Mouse (Mus musculus) natural killer cell, adult 2 months (primary cell): ENCODE data around the gene Hif1an.
A peak's percentile ranks its signal among the peaks of the same experiment; 100 is the strongest.

Experiments used
- DNase-seq, 2 experiments: peaks; one replicate each; pipeline ENCODE4 v3.0.0; 2022; ENCODE audit warnings: low spot score in 2 of 2

Hif1an gene

DNA sequence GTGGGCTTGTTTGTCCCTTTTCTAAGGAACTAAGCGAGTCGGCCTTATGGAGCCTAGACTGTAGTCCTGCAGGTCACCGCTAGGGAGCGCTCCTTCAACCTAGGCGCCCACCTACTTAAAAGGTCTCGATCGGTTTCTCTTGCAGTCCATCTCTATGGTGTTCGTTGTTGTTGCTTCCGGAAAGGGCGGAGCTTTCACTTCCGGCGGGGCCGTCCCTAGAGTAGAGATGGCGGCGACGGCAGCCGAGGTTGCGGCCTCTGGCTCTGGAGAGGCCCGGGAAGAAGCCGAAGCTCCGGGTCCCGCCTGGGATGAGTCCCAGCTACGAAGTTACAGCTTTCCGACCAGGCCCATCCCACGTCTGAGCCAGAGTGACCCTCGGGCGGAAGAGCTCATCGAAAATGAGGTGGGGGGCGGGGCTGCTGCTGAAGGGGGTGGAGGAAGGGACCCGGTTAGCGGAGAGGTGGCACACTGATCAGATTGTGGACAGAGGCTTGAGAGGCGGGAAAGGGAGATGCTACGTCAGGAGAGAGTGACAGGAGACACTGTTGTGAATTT lies at the start of gene Hif1an:
Gene Hif1an (plus strand): TSS at position 199 of the 555 bp plus-strand sequence.
- DNase-seq, result peak; percentile 95 to 96

GRCm38 (mm10) chr19:44513054-44513833 lies 49.4 kb upstream of the Hif1an start:
- DNase-seq, result no peak

GRCm38 (mm10) chr19:44513921-44514482 lies 48.6 kb upstream of the Hif1an start:
- no peak for DNase-seq

- no peak for DNase-seq
These were observed 47.9 kb upstream of the Hif1an start for GRCm38 (mm10) chr19:44514521-44515451.

DNA sequence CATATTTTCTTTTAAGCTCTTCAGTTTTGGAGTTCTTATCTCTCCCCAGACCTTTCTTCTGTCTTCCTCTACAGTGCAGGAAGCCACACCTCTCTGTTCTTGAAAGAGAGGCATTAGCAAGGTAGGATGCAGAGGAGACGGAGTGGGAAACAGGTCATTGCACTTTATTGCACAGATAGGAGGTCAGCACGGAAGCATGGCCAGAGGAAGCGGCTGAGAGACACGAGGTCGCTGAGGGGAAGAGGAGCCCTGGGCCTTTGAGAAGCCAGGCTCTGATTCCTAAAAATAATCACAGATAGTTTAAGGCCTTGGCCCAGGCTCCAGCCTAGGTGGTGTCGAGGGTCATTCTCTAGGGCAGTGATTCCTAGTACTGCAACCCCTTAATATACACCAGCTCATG lies 46.9 kb upstream of the Hif1an start:
- DNase-seq, result no peak

DNA sequence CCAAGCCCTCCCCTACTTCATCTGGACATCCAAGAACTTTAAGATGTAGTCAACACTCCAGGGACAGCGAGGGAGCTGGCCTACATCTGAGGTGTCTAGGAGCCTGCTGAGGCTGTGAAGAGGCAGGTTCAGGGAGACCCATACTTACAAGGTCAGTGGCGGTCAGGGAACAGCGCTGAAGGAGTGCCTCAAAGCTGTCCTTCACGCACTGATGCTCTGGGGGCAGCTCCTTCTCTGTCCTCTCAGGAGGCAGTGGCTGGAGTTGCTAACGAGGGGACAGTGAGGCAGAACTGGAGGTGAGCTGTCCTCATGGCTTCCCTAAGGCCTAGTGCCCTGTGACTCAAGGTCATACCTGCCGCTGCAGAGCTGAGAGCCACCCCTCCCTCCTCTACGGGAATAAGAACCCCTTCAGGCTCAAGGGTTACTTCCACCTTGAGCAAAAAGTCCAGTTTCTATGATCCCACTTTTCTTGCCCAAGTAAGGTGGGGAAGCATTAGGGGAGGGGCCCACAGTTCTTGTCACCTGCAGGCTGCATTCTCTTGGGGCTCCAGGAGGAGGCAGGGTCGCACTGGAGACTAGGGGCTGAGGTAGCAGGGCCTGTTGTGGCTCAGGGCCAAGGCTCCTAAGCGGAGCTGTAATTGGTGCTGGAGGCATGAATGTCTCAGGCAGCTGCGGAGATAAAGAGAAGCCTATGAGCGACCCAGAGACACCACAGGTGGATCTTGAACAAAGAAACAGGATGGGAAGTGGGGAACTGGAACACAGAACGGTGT lies 44.5 kb upstream of the Hif1an start:
- DNase-seq, result no peak

DNA sequence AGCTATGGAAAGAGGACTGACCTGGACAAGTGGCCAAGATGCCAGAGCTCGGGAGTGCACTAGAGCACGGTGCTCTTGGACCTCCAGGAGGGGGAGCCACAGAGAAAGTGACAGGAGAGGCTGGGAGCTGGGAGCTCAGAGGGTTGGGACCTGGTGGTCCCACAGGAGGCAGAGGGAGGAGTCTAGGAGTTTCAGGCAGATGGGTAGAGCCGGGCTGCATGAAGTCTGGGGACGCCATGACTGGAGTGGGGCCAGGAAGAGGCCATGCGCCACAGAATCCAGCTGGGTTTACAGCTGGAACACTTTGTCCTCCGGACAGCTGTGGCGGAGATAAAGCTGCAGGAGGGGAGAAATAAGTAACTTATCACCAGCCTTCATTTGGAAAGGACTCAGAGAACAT lies 43.5 kb upstream of the Hif1an start:
- no peak for DNase-seq

GRCm38 (mm10) chr19:44525551-44526205 lies 37.0 kb upstream of the Hif1an start:
- no peak for DNase-seq

DNA sequence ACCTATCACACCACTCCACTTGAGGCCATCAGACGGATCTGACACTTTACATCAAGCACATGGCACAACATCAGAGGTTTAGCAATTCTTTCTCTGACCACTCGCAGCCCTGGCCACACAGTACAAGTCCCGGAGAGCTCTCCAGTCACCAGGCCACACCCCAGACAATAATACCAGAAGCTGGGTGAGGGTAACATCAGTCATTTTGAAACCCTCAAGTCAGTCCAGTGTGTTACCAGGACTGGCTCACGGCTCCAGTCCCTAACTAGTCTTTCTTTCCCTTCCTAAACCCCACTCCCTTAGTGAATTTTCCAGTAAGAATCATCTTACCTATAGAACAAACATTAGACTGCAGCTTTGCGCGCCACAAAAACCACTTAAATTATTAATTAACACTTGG lies 32.6 kb upstream of the Hif1an start:
- no peak for DNase-seq

DNA sequence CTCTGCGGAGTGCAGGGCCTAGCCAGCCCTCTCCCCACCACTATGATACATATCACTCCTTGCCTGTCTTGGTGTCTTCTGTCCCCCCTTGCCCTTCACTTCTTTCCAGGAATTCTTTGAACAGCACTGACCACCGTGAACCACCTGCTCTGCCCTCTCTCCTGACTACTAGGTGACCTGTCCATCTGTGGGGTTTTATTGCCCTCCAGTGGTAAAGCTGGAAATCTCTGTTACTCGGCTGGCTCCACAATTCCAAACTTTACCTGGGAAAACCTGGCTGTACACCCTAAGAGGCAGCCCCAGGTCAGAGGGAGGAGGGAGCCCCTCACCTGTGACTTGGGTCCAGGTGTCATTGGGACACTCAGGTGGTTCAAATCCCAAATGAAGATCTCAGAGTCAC lies 27.3 kb upstream of the Hif1an start:
- no peak for DNase-seq

GRCm38 (mm10) chr19:44537416-44537815 lies 25.2 kb upstream of the Hif1an start:
- DNase-seq, result no peak

GRCm38 (mm10) chr19:44542694-44543178 lies 19.9 kb upstream of the Hif1an start:
- no peak for DNase-seq

DNA sequence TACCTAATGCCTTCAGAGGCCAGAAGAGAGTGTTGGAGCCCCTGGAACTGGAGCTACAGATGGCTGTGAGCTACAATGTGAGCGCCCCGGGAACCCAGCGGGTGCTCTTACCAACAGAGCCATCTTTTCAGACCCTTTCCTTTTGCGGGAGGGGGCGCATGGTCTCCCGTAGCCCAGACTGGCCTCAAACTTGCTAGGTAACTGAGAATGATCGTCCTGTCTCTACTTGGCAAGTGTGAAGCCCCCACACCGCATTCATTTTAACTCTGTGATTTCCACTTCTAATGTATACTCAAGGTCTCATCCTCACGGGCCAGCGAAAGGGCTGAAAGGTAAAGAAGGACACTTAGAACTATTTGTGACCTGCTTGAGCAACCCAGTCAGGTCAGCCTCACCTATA lies 18.3 kb upstream of the Hif1an start:
- no peak for DNase-seq

- peak; percentile 44 to 64 for DNase-seq
These were observed 17.9 kb upstream of the Hif1an start for GRCm38 (mm10) chr19:44544775-44545174.

DNA sequence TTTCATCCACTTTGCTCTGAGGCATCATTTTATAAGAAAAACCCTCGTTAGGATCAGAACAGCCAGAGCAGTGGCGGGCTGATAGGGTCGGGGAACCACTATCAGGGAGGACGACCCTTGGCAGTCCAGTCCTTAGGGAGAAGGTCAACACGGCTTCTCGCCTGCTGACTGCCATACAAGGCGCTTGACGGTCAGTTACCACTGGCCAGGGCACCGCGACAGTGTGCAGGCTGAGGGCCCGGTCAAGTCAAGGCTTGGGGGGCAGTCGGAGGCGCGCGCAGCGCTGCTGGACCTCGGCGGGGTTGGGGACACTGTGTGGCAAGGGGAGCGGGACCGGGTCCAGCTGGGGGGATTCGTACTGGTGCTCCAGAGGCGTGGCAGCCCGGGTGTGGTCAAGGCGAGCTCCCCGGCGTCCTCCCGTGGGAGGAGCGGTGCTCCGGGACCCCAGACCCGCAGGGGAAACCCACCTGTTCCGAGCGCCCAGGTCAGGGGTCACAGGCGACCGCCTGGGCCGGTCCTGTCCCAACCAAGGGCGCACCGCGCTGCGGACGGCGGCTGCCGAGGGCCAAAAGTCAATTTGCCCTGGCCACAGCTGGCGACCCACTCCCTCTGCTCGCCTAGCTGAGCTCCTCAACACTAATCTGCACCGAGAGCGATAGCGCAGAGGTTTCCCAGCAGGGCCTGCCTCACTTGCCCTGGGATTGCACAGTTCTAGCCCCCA lies 17.2 kb upstream of the Hif1an start, which contains the start of gene Sec31b:
Gene Sec31b (minus strand): TSS at position 544 of the 721 bp plus-strand sequence.
- DNase-seq, result peak in 1 of 2 experiments; percentile 9

- DNase-seq, result no peak
These were observed 9.9 kb upstream of the Hif1an start, which contains the start of gene Gm20538 for GRCm38 (mm10) chr19:44552731-44553130. Gene Gm20538, minus strand, starts transcription at chr19:44552831.

DNA sequence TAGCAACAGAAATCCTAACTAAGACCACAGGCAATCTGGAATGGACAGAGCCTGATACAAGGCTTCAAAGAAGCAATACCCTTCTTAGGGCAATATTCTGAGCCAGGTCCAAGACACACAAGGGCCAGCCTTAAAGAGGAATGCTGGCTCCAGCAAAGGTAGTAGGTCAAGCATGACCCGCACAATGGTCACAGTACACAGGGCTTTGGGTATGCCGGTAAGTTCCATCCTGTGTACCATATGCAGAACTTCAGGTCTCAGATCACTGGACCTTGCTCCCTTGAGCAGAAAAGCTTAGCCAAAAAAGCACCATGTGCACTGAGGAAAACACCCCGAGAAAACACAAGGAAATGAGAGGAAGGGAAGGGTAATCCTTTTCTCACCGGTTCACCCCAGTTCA lies 9.4 kb upstream of the Hif1an start:
- DNase-seq, result no peak

DNA sequence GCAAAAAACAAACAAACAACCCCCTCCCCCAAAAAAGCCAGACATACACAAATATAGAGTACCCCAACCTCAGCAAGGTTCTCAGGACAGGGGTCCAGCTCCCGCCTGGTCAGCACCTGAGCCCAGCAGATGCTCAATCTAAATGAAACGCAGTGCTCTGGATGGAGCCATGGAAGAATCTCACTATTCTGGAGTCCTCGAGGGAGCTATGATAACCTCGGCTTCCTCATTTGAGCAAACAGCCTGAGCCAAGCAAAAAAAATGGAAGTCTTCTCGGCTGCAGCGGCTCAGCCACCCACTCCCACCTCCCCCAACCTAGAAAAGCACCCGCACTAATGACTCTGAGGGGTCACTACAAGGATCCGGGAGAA lies 8.2 kb upstream of the Hif1an start:
- DNase-seq, result no peak

DNA sequence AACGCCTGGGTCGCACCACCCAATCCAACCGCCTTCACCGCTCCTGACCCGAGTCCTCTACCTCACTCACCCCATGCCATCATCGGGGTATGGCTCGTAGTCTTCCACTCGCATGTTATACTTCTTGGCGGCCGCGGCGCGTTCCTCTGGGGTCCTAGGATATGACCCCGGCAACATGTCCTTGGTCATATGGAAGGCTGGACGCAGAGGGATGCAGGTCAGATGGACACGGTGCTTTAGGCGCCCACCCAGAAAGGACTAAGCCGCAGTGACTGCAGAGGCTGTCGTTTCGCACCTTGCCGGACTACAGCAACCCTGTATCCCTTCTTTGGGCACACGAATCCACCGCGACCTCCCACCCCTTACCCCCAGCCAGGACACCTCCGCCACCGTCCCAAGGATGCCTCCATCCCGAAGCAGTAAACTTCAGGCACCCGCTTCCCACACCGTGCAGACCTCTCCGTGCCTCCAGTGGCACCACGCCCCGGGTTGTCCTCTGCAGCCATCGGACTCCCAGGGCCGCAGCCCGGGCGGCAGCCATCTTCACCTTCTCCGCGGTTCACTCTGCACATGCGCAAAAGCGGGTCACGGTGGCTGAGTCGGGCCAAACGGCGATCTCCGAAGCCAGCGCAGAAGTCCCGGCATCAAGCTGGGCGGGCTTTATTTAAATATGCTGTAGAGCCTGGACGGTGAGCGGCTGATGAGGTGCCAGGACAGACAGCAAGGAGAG lies 7.6 kb upstream of the Hif1an start, which contains the start of gene Ndufb8:
Gene Ndufb8 (minus strand): TSS at position 580 of the 730 bp plus-strand sequence.
- DNase-seq, result peak; percentile 92 to 94
